Mouse (Mus musculus) limb, embryonic 11.5 days (tissue): ENCODE results near the gene Ift88. TPM values are rescaled to one million over a fixed set of nuclear protein-coding genes. Genes with fewer than 3 reads are reported as not detected.

Experiments
- ATAC-seq: fragments of 200-750 bp; cut with Nextera tagmentation; 2 replicates; pipeline ENCODE4 v1.8.0; 2017; ENCODE audit warnings: low read depth; ENCODE audit not compliant: insufficient number of reproducible peaks, low FRiP score, low TSS enrichment
- DNase-seq: peaks from one replicate; pipeline ENCODE4 v3.0.0-alpha.2; 2015; ENCODE audit warnings: low spot score
- H3K27ac ChIP-seq: fragments of 300-500 bp; sonication (generic); replicated peaks from 2 replicates; pipeline ENCODE4 v1.5.1; 2014; ENCODE audit warnings: low read depth, mild to moderate bottlenecking, low read length
- H3K27me3 ChIP-seq: fragments of 300-500 bp; sonication (generic); 2 replicates; pipeline ENCODE4 v1.6.1; 2014; ENCODE audit warnings: mild to moderate bottlenecking, low read length, mixed read lengths; ENCODE audit not compliant: control insufficient read depth, insufficient read depth
- H3K36me3 ChIP-seq: fragments of 300-500 bp; sonication (generic); 2 replicates; pipeline ENCODE4 v1.6.1; 2014; ENCODE audit warnings: mild to moderate bottlenecking, low read length, moderate library complexity, mixed read lengths; ENCODE audit not compliant: control insufficient read depth, insufficient read depth
- H3K4me1 ChIP-seq: fragments of 300-500 bp; sonication (generic); 2 replicates; pipeline ENCODE4 v1.6.1; 2014; ENCODE audit warnings: low read length, mixed read lengths; ENCODE audit not compliant: control insufficient read depth, insufficient read depth
- H3K4me2 ChIP-seq: fragments of 300-500 bp; sonication (generic); 2 replicates; pipeline ENCODE4 v1.6.1; 2014; ENCODE audit warnings: low read depth, mild to moderate bottlenecking, moderate library complexity; ENCODE audit not compliant: severe bottlenecking
- H3K4me3 ChIP-seq: fragments of 300-500 bp; sonication (generic); 2 replicates; pipeline ENCODE4 v1.5.1; 2014; ENCODE audit warnings: low read depth, low read length
- H3K9ac ChIP-seq: fragments of 300-500 bp; sonication (generic); 2 replicates; pipeline ENCODE4 v1.6.1; 2014; ENCODE audit warnings: mild to moderate bottlenecking, low read length
- H3K9me3 ChIP-seq: fragments of 300-500 bp; sonication (generic); 2 replicates; pipeline ENCODE4 v1.6.1; 2016; ENCODE audit warnings: low read length; ENCODE audit not compliant: control insufficient read depth
- WGBS: fragments of 180-500 bp; shearing (Covaris S2); extraction: QIAGEN DNeasy Blood & Tissue Kit; methylation state at CpG from one replicate; pipeline ENCODE4 v1.1.7; 2014; 5-methylcytosine and 5-hydroxymethylcytosine counted together
- polyA plus RNA-seq: library from polyadenylated mRNA; unstranded; fragments of >200 nt; fragmentation: Nextera tagmentation; extraction: Ambion mirVana; gene quantifications from 2 replicates; pipeline ENCODE4 v1.2.1, GENCODE M21; 2014

Ift88 gene
- polyA plus RNA-seq, 1 experiment from 2014 or later, result 15.1 TPM

DNA sequence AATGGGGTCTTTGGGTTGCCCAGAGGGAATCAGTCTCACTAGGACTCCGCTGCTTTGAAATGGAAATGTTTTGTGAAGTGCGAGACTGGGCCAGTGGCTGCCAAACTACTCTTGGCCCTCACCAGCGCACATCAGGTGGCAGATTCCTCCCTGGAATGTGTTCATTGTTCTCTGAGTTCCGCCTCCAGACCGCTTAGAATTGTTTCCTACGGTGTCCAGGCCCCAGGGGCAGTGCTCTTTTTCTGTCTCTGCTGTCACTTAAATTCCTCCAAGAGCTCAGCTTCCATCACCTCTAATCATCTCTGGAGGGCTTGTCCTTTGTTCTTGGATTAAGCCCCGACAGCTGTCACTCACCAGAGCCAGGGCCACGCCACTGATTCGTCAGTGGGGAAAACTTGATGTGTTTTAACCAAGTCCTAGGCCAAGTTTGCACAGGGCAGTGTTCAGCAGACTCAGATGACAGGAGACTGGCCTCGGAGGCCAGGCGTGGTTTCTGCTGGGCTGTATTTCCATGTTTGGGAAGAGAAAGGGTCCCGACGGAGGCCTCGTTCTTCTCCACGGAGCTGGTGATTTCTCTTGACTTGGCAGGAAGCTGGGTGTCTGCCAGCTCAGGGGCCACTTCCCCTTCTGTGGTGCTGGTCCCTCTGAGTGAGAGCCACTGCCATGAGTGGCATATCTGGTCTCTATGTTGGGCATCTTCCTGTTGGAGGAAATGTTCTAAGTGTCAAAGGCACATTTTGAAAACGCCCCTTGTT is 113.6 kb downstream of the Ift88 start:
- peaks cover 5% of the 10 kb centered on the region; the same call in 1 of the 2 replicates for H3K27me3 ChIP-seq

GRCm38 (mm10) chr14:57540683-57541082 is 116.8 kb downstream of the Ift88 start:
- no peaks in the 10 kb centered on the region for H3K36me3 ChIP-seq
- H3K27me3 ChIP-seq, result peaks cover 2% of the 10 kb centered on the region; the same call in 1 of the 2 replicates
- DNase-seq (no peak), ATAC-seq (no peak)
- no peak overlapping the region for H3K9ac ChIP-seq
- no peak overlapping the region for H3K27ac ChIP-seq
- 88% methylated on average over 11 of the region's 11 CpGs for WGBS
- H3K9me3 ChIP-seq, result no peaks in the 10 kb centered on the region; the same call in 1 of the 2 replicates
- H3K4me2 ChIP-seq, result no peak overlapping the region
- H3K4me1 ChIP-seq, result no peaks in the 10 kb centered on the region
- no peak overlapping the region for H3K4me3 ChIP-seq

More for the DNA sequence above, 113.6 kb downstream of the Ift88 start:
- no peaks in the 10 kb centered on the region for H3K4me1 ChIP-seq
- ATAC-seq, result no peak
- H3K4me2 ChIP-seq, result no peak overlapping the region
- no peak overlapping the region for H3K9ac ChIP-seq
- no peak overlapping the region for H3K4me3 ChIP-seq
- no peak overlapping the region for H3K27ac ChIP-seq
- DNase-seq, result no peak
- no peaks in the 10 kb centered on the region; the same call in 1 of the 2 replicates for H3K9me3 ChIP-seq
- WGBS, result 22% methylated on average over 16 of the region's 16 CpGs
- H3K36me3 ChIP-seq, result no peaks in the 10 kb centered on the region

DNA sequence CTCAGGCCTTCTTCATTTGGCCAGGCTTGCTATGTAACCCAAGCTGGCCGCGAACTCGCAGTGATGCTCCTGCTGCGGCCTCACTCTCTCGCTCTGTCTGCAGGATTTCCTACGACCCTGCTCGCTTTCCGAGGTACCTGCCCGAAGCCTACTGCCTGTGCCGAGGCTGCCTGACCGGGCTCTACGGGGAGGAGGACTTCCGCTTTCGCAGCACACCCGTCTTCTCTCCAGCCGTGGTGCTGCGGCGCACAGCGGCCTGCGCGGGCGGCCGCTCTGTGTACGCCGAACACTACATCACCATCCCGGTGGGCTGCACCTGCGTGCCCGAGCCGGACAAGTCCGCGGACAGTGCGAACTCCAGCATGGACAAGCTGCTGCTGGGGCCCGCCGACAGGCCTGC is 118.4 kb downstream of the Ift88 start:
- Histone ChIP-seq H3K27me3 (no peaks in the 10 kb centered on the region), H3K4me2 (no peak overlapping the region), H3K27ac (no peak overlapping the region), H3K4me1 (0 out of 2 replicates have a peak, but pooled peaks cover 4% of the 10 kb centered on the region), H3K9ac (no peak overlapping the region), H3K9me3 (no peaks in the 10 kb centered on the region; the same call in 1 of the 2 replicates), H3K36me3 (no peaks in the 10 kb centered on the region), H3K4me3 (no peak overlapping the region)
- whole genome bisulfite sequencing, result 64% methylated on average over 34 of the region's 34 CpGs
- DNase-seq, result no peak
- ATAC-seq, result 0 out of 2 replicates have a peak, but pooled peaks have one; percentile 31

DNA sequence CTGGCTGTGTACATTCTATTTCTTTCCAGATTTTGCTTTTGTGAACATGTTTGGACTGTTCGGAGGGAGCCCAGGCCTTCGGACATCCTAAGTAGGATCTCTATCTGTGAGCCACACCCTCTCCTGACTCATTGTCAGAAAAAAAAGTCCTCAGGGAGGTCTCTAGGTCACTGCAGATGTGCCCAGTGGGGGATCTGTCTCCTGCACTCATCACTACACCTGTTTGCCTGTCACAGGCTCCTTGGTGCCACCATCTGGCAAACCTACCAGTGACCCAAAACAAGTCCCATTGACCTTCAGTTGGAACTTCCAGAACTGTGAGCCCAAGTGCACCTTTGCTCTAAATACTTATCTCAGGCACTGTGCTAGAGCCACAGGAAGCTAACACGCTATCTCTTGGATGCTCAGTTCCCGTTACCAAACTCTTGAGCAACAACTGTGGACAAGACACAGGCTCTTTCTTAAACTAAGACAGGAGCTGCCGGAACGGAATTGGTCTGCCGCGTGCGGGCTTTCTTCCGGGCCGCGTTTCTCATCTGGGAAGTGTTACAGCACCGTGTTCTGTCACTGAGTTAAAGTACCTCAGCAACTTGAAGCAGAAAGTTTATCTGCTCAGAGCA is 119.7 kb downstream of the Ift88 start:
- H3K27ac ChIP-seq, result no peak overlapping the region
- H3K27me3 ChIP-seq, result no peaks in the 10 kb centered on the region
- DNase-seq (no peak), ATAC-seq (no peak)
- WGBS, result 89% methylated on average over 13 of the region's 13 CpGs
- no peak overlapping the region for H3K4me3 ChIP-seq
- H3K4me2 ChIP-seq, result no peak overlapping the region
- H3K9ac ChIP-seq, result no peak overlapping the region
- no peaks in the 10 kb centered on the region; the same call in 1 of the 2 replicates for H3K9me3 ChIP-seq
- H3K36me3 ChIP-seq, result no peaks in the 10 kb centered on the region
- 0 out of 2 replicates have a peak, but pooled peaks cover 4% of the 10 kb centered on the region for H3K4me1 ChIP-seq

DNA sequence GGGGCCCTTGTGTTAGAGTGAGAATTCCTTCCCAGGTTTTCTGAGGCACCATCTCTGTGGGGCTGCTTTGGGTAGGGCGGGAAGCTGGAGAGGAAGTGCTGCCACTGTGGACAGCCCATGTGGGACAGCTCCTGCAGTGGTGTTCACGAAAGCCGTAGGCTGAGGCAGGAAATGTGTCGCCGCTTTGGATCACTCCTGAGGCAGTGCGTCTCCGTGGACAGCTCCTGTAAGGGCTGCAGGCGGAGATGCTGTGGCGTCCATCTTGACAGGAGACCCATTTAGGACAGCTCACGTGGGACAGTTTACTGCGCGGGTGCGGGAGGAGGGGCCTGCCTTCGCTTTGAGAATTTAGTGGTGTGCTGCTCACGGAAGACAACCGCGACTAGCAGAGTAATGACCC is 121.7 kb downstream of the Ift88 start:
- H3K4me3 ChIP-seq, result no peak overlapping the region
- H3K9ac ChIP-seq, result no peak overlapping the region
- no peak overlapping the region for H3K27ac ChIP-seq
- no peak for ATAC-seq
- WGBS, result 85% methylated on average over 17 of the region's 17 CpGs
- 0 out of 2 replicates have a peak, but pooled peaks cover 4% of the 10 kb centered on the region for H3K4me1 ChIP-seq
- H3K4me2 ChIP-seq, result no peak overlapping the region
- no peaks in the 10 kb centered on the region for H3K36me3 ChIP-seq
- H3K9me3 ChIP-seq, result no peaks in the 10 kb centered on the region; the same call in 1 of the 2 replicates
- no peaks in the 10 kb centered on the region for H3K27me3 ChIP-seq
- DNase-seq, result no peak

DNA sequence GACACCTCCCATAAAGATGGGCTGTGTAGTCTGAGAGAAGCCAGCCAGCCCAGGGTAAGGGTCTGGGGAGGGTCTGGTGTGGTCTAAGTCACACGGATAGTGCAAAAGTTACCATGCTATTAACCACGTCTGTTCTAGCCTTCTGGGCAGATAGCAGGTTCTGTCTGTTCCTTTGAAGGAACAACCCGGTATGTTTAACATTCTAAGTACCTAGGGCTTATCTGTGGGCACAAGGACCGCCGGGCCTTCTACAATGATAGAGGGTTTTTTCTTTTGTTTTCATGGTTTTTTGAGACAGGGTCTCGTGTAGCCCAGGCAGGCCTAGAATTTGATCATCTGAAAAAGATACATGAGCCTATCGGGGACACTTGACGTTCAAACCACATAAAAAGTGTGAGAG is 122.3 kb downstream of the Ift88 start:
- no peak for DNase-seq
- no peak overlapping the region for H3K4me2 ChIP-seq
- H3K9me3 ChIP-seq, result no peaks in the 10 kb centered on the region; the same call in 1 of the 2 replicates
- ATAC-seq, result no peak
- no peak overlapping the region for H3K9ac ChIP-seq
- H3K36me3 ChIP-seq, result no peaks in the 10 kb centered on the region
- H3K4me1 ChIP-seq, result 0 out of 2 replicates have a peak, but pooled peaks cover 4% of the 10 kb centered on the region
- 86% methylated on average over 8 of the region's 8 CpGs for WGBS
- H3K27me3 ChIP-seq, result no peaks in the 10 kb centered on the region
- H3K4me3 ChIP-seq, result no peak overlapping the region
- H3K27ac ChIP-seq, result no peak overlapping the region

DNA sequence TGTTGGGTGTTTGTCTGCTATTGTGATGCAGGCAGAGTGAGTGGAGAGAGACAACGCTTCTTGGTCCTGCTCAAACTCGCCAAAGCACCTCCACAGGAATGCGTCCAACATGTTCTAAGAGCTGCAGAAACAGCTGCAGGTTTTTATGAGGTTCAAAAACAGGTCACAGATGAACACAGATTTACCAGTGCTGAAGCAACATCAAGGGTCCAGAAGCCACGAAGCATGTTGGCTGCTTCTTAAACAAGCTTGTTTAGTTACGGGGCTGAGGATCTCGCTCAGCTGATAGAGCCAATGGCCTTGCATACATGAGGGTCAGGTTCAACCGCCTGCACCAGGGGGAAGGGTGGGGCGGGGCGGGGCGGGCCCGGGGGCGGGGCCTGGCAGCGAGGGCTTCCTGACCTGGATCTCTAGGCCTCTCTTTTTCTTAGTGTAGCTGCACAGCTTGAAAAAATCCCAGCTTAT is 122.7 kb downstream of the Ift88 start:
- H3K27ac ChIP-seq, result no peak overlapping the region
- ATAC-seq, result peak; percentile 50; the same call in 1 of the 2 replicates
- no peaks in the 10 kb centered on the region for H3K36me3 ChIP-seq
- WGBS, result 19% methylated on average over 13 of the region's 13 CpGs
- H3K4me2 ChIP-seq, result no peak overlapping the region
- H3K4me1 ChIP-seq, result 0 out of 2 replicates have a peak, but pooled peaks cover 4% of the 10 kb centered on the region
- H3K9me3 ChIP-seq, result no peaks in the 10 kb centered on the region; the same call in 1 of the 2 replicates
- H3K9ac ChIP-seq, result no peak overlapping the region
- DNase-seq, result peak; percentile 66
- H3K27me3 ChIP-seq, result no peaks in the 10 kb centered on the region
- H3K4me3 ChIP-seq, result no peak overlapping the region

DNA sequence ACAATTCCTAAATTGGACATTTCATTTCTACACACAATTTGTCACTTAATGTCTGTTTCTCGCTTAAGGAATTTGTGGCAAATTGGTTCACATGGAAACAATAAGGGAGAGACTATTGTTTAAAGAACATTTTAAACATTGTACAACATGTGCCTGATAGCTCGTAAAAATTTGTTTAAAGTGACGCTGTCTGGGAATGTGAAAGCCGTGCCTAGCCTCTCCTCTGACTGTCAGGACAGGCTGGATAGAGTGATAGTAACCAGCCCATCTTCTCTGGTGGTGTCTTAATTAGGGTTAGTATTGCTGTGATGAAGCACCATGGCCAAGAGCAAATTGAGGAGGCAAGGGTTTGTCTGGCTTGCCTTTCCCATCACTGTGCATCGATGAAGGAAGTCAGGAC is 123.2 kb downstream of the Ift88 start:
- Histone ChIP-seq H3K9me3 (no peaks in the 10 kb centered on the region; the same call in 1 of the 2 replicates), H3K36me3 (no peaks in the 10 kb centered on the region), H3K27me3 (no peaks in the 10 kb centered on the region), H3K27ac (no peak overlapping the region), H3K4me1 (0 out of 2 replicates have a peak, but pooled peaks cover 4% of the 10 kb centered on the region), H3K9ac (no peak overlapping the region), H3K4me2 (no peak overlapping the region), H3K4me3 (no peak overlapping the region)
- ATAC-seq, result no peak
- 68% methylated on average over 5 of the region's 5 CpGs for WGBS
- no peak for DNase-seq
